Mouse (Mus musculus) stomach, embryonic 14.5 days (tissue): ENCODE results near the gene Prl7c1. TPM values are rescaled to one million over a fixed set of nuclear protein-coding genes. Genes with fewer than 3 reads are reported as not detected.
"Not testable (repeated sequence)": the region's sequence is repeated elsewhere in the genome, so short reads cannot be mapped to it uniquely, and the experiment has no call there.

Source experiments
- ATAC-seq: fragments of 200-750 bp; cut with Nextera tagmentation; 2 replicates; pipeline ENCODE4 v1.8.0; 2017; ENCODE audit warnings: low read depth, moderate TSS enrichment; ENCODE audit not compliant: insufficient number of reproducible peaks, insufficient read depth, low FRiP score
- H3K27ac ChIP-seq: fragments of 300-500 bp; sonication (generic); 2 replicates; pipeline ENCODE4 v1.5.1; 2014; ENCODE audit warnings: mild to moderate bottlenecking, low read length, moderate library complexity, mixed read lengths
- H3K27me3 ChIP-seq: fragments of 300-500 bp; sonication (generic); 2 replicates; pipeline ENCODE4 v1.6.1; 2014; ENCODE audit warnings: low read length, control low read depth, mixed read lengths; ENCODE audit not compliant: control insufficient read depth, insufficient read depth
- H3K36me3 ChIP-seq: fragments of 300-500 bp; sonication (generic); 2 replicates; pipeline ENCODE4 v1.6.1; 2014; ENCODE audit warnings: mild to moderate bottlenecking, control low read depth, low read length, moderate library complexity, mixed read lengths; ENCODE audit not compliant: control insufficient read depth, insufficient read depth
- H3K4me1 ChIP-seq: fragments of 300-500 bp; sonication (generic); 2 replicates; pipeline ENCODE4 v1.6.1; 2014; ENCODE audit warnings: low read length, control low read depth, mixed read lengths; ENCODE audit not compliant: control insufficient read depth, insufficient read depth
- H3K4me2 ChIP-seq: fragments of 300-500 bp; sonication (generic); replicated peaks from 2 replicates; pipeline ENCODE4 v1.6.1; 2014; ENCODE audit warnings: low read depth, low read length, control low read depth
- H3K4me3 ChIP-seq: fragments of 300-500 bp; sonication (generic); 2 replicates; pipeline ENCODE4 v1.5.1; 2014; ENCODE audit warnings: low read depth, low read length, control low read depth
- H3K9ac ChIP-seq: fragments of 300-500 bp; sonication (generic); replicated peaks from 2 replicates; pipeline ENCODE4 v1.6.1; 2014; ENCODE audit warnings: low read depth, mild to moderate bottlenecking, control low read depth, low read length, moderate library complexity, mixed read lengths
- H3K9me3 ChIP-seq: fragments of 300-500 bp; sonication (generic); 2 replicates; pipeline ENCODE4 v1.6.1; 2016; ENCODE audit warnings: low read depth, low read length, control low read depth; ENCODE audit not compliant: control insufficient read depth
- WGBS: fragments of 180-500 bp; shearing (Covaris S2); extraction: QIAGEN DNeasy Blood & Tissue Kit; methylation state at CpG from one replicate; pipeline ENCODE4 v1.1.7; 2014; 5-methylcytosine and 5-hydroxymethylcytosine counted together
- polyA plus RNA-seq: library from polyadenylated mRNA; unstranded; fragments of >200 nt; fragmentation: Nextera tagmentation; extraction: Ambion mirVana; gene quantifications from 2 replicates; pipeline ENCODE4 v1.2.1, GENCODE M21; 2014

Prl7c1 gene
- not detected in 2 replicates for polyA plus RNA-seq

DNA sequence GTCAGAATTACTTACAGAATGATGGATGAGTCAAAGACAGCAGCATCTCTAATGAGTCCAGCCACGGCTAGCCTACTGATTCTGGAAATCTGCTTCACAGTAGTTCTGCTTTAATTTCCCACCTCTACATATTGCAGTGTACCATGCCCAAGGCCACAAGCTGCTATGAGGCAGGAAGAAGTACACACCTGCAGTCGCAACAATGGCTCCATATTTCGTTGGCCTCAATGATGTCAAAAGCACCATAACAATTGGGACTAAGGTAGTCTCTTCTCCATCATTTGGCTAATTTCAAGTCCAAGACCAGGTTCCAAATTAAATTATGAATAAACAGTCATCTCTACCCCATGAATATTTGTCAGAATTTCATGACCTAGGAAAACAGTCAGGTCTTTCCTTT is at the start of gene Prl7c1:
Gene Prl7c1, minus strand, starts transcription at position 101 of the 400 bp plus-strand sequence.
- H3K4me2 ChIP-seq, H3K9me3 ChIP-seq, H3K9ac ChIP-seq, H3K36me3 ChIP-seq, H3K4me3 ChIP-seq, H3K27me3 ChIP-seq, ATAC-seq, H3K4me1 ChIP-seq, H3K27ac ChIP-seq: not testable (repeated sequence)
- WGBS: 93% methylated on average over 2 of the region's 3 CpGs

DNA sequence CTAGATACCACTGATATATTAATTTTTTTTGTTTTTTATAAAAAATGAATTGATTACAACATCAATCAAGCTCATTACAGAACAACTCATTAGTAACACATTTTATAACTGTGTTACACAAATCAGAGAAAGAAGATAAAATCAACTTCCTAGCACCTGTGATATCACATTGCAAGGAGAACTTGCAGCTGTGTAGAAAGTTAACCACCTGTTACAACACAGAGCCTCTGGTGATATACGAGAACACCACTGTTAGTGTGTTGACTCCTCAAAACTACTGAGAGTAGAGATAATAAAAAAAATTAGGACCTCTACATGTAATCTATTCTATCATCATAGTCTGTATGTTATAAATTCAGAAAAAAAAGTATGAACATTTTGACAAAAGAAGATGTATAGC is 22.2 kb upstream of the Prl7c1 start:
- Histone ChIP-seq H3K4me3 (no peak overlapping the region), H3K9ac (no peak overlapping the region), H3K36me3 (no peaks in the 10 kb centered on the region), H3K27ac (no peak overlapping the region), H3K9me3 (no peaks in the 10 kb centered on the region), H3K4me2 (no peak overlapping the region), H3K4me1 (no peaks in the 10 kb centered on the region), H3K27me3 (no peaks in the 10 kb centered on the region)
- ATAC-seq: no peak
- WGBS: 69% methylated on average over 1 of the region's 1 CpGs

GRCm38 (mm10) chr13:27801354-27801753 is 20.8 kb upstream of the Prl7c1 start, which contains the start of gene Prl2a1:
TSS of gene Prl2a1 (plus strand) at chr13:27801654.
- 83% methylated on average over 1 of the region's 1 CpGs for WGBS

GRCm38 (mm10) chr13:27799303-27799702 is 18.7 kb upstream of the Prl7c1 start:
- H3K9ac ChIP-seq: no peak overlapping the region
- H3K36me3 ChIP-seq: no peaks in the 10 kb centered on the region
- H3K4me3 ChIP-seq: no peak overlapping the region
- no peaks in the 10 kb centered on the region for H3K9me3 ChIP-seq
- ATAC-seq: no peak
- no peaks in the 10 kb centered on the region for H3K4me1 ChIP-seq
- WGBS: 81% methylated on average over 4 of the region's 4 CpGs
- no peak overlapping the region for H3K4me2 ChIP-seq
- H3K27me3 ChIP-seq: no peaks in the 10 kb centered on the region
- H3K27ac ChIP-seq: no peak overlapping the region

More at GRCm38 (mm10) chr13:27801354-27801753, 20.8 kb upstream of the Prl7c1 start, which contains the start of gene Prl2a1:
- Histone ChIP-seq H3K36me3 (no peaks in the 10 kb centered on the region), H3K27me3 (no peaks in the 10 kb centered on the region), H3K4me1 (no peaks in the 10 kb centered on the region), H3K9me3 (no peaks in the 10 kb centered on the region), H3K4me2 (no peak within 1 kb of the TSS), H3K27ac (no peak within 1 kb of the TSS), H3K4me3 (no peak within 1 kb of the TSS), H3K9ac (no peak within 1 kb of the TSS)
- ATAC-seq: no peak

DNA sequence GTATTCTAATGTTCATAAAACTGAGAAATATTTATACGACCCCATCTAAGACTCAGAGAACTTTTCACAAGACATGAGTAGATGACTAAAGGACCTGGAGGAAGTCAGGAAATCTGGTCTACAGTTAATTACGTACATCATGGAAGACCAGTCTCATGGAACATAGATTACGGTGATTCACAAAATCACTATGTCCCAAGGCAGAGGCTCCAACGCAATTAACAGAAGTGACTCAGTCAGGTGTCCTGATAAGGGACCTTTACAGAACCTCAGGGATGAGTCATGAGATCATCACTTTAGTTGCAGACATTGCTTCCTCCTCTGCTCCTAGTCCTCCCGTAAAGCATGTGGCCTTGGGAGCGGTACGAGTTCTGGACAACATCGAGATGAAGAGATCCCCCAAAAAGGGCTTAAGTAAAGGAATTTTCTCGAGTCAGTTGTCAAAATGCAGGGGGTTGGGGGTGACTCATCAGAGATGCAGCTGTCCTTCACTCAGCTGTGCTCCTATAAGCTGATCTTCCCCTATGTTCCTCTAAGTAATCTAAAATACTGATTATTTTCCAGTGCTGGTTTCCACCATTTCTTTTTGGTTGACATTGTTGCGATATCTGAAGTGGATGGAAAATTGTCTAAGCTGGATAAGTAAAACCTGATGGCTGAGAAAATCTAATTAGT is 46.0 kb downstream of the Prl7c1 start:
- ATAC-seq: no peak
- Histone ChIP-seq H3K27ac (no peak overlapping the region), H3K9me3 (no peaks in the 10 kb centered on the region), H3K27me3 (no peaks in the 10 kb centered on the region), H3K4me3 (no peak overlapping the region), H3K9ac (no peak overlapping the region), H3K4me1 (no peaks in the 10 kb centered on the region), H3K36me3 (no peaks in the 10 kb centered on the region), H3K4me2 (no peak overlapping the region)
- 90% methylated on average over 10 of the region's 10 CpGs for WGBS

DNA sequence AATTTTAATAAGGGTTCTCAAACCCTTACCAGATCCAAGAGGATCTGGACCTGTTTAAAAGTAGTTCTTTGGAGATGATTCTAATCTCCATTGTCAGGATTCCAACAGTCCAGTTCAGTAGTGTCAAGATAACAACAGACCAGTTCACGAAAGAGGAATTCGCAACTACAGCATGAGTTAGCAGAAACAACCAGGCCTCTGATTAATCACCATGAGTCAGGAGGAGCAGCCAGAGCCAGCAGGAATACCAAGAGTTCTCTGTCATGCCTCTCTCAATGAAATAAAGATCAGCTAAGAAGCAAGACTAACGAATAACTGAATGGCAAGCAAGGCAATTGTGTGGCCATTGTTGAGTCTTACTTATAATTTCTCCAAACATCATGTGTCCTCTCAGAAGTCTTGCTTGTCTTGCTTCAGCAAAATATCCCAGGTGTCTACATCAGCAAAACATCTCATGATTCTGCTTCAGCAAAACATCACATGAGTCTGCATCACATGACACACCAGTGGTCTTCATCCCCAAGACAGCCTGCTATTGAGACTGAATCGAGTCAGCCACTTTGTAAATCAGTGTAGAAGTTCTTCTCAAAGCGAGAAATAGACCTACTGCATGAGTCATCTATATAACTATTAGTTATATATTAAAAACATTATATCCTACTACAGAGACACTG is 50.2 kb downstream of the Prl7c1 start:
- H3K36me3 ChIP-seq, H3K9ac ChIP-seq, H3K4me2 ChIP-seq, ATAC-seq, H3K27me3 ChIP-seq, H3K4me3 ChIP-seq, H3K9me3 ChIP-seq, H3K27ac ChIP-seq, H3K4me1 ChIP-seq: not testable (repeated sequence)
- WGBS: 77% methylated on average over 5 of the region's 5 CpGs

DNA sequence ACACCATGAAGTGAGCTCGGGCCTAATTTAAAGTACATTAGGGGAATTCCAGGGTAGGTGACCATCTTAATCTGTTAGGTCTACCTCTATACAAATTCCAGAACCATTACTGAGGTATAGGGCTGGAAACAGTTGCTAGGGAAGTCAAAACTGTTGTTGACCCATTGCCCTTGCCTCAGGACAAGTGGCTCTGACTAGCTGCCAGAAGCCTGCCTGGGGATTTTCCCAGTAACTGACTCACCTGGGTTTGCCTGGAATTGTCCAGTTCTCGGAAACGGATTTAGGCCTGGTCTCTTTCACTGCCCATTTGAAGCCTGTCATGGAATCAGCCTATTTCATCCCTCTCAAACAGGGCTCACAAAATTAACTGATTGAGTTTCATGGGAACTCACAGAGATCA is 55.5 kb downstream of the Prl7c1 start:
- not testable (repeated sequence) for H3K4me1 ChIP-seq, H3K36me3 ChIP-seq, H3K27me3 ChIP-seq, ATAC-seq, H3K4me2 ChIP-seq, H3K9me3 ChIP-seq, H3K9ac ChIP-seq, H3K27ac ChIP-seq, H3K4me3 ChIP-seq
- 87% methylated on average over 3 of the region's 3 CpGs for WGBS
